Mouse (Mus musculus): ENCODE results near the gene Arhgef40. TPM values are rescaled to one million over a fixed set of nuclear protein-coding genes. Genes with fewer than 3 reads are reported as not detected.

Arhgef40 gene
- 69.0 and 72.9 TPM in 2 replicates for polyA plus RNA-seq (2015; fragmentation: Nextera tagmentation; extraction: Ambion mirVana)

DNA sequence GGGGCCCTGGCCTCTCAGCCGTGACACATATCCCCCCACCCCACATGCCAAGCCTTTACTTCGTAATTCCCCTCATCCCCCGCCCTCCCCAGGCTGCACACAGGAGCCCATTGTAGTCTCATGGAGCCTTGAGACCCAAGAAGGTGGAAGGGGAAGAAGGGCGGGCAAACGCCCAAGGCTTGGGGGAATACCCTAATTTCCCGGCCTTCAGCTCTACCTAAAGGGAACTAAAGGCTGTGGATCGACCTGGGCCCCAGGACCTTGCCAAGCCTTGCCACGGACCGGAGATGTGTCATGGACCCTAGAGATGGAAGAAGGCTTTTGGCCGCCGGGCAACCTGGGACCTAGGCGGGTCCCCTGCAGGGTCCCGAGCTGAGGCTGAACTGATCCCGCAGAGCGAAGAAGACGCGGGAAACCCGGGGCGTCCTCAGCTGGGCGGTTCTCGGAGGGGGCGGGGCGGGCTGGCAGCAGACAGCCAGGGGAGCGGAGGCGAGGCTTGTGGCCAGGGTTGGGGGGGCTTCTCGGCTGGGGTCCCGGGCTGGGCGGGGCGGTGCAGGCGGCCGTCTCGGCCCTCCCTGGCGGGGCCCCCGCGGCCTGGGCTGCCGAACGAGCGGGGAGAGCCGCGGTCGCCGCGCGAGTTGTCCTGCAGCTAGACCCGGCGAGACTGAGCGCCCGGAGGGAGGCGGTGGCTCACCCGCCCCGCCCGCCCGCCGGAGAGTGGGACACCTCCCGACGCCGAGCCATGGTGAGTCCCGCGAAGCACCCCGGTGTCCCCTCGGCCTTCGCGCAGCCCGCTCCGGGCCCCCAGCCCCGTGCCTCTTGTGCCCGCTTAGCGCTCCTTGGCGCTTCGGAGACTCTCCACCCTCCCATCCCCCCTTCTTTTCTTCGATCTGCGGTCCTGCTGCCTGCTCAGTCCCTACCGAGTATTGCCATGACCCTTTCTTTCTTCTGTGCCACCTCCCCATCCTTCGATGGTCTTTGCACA lies at the start of gene Arhgef40:
Gene Arhgef40, plus strand, starts transcription at position 473 of the 985 bp plus-strand sequence.
- Histone ChIP-seq H3K27ac (replicated peaks) (peak within 1 kb of the TSS; percentile 90), H3K4me2 (peak within 1 kb of the TSS; percentile 82), H3K36me3 (peaks cover 22% of the 10 kb centered on the region), H3K27me3 (no peaks in the 10 kb centered on the region), H3K4me3 (peak within 1 kb of the TSS; percentile 74), H3K4me1 (replicated peaks) (peaks cover 46% of the 10 kb centered on the region), H3K9ac (peak within 1 kb of the TSS; percentile 83), H3K9me3 (no peaks in the 10 kb centered on the region)
- ATAC-seq (ENCODE audit: low read depth), result peak; percentile 89
- 0% methylated on average over 50 of the region's 74 CpGs for WGBS

DNA sequence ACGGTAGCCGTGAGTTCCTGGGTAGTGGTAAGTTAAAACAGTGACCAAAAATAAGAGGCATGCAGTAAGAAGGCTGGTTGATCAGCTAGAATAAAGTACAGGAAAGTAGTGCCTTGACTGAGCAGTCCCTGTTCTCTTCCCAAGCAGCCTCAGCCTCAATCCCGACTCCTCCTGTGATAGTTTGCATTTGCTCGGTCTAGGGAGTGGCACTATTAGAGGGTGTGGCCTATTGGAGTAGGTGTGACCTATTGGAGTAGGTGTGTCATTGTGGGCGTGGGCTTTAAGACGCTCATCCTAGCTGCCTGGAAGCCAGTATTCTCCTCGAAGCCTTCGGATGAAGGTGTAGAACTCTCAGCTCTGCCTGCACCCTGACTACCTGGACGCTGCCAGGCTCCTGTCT lies 45.5 kb upstream of the Arhgef40 start:
- ATAC-seq (ENCODE audit: low read depth), result no peak
- Histone ChIP-seq H3K4me2 (no peak overlapping the region), H3K27me3 (no peaks in the 10 kb centered on the region), H3K9me3 (0 out of 2 replicates have a peak, but pooled peaks cover 4% of the 10 kb centered on the region), H3K4me1 (replicated peaks) (peaks cover 5% of the 10 kb centered on the region; the same call in 1 of the 2 replicates), H3K27ac (replicated peaks) (no peak overlapping the region), H3K9ac (no peak overlapping the region), H3K4me3 (no peak overlapping the region), H3K36me3 (no peaks in the 10 kb centered on the region)
- 91% methylated on average over 9 of the region's 9 CpGs for WGBS

DNA sequence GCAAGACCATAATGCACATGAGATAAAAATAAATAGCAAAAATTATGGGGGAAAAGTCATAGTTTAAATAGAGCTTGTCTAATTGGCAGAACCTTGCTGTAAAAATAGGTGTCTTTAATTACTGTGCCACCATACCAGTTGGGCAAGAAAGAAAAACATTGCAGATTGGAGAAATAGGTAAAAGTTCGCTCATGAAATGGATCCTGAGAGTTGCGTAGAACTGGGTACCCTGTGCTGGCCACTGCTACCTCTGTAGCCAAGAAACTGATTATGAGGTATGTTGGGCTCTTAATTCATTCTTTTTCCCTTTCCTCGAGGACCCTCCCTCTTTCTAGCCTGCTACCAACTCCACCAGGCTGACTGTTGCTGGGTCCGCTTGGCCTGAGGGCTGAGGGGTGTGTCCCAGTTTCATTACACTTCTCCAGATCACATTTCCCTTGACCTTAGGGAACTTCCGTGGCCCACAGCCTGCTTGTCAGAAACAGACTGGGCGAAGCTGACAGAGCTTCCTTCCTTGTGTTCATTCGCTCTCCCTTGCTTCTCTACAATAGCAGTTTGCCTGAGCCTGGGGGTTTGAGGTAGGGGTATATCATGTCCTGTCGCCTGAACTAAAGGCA lies 43.5 kb upstream of the Arhgef40 start:
- 32% methylated on average over 8 of the region's 8 CpGs for WGBS
- Histone ChIP-seq H3K27me3 (no peaks in the 10 kb centered on the region), H3K36me3 (no peaks in the 10 kb centered on the region), H3K4me2 (no peak overlapping the region), H3K4me3 (no peak overlapping the region), H3K4me1 (replicated peaks) (peaks cover 5% of the 10 kb centered on the region; the same call in 1 of the 2 replicates), H3K27ac (replicated peaks) (no peak overlapping the region), H3K9ac (no peak overlapping the region), H3K9me3 (0 out of 2 replicates have a peak, but pooled peaks cover 4% of the 10 kb centered on the region)
- ATAC-seq (ENCODE audit: low read depth), result no peak

DNA sequence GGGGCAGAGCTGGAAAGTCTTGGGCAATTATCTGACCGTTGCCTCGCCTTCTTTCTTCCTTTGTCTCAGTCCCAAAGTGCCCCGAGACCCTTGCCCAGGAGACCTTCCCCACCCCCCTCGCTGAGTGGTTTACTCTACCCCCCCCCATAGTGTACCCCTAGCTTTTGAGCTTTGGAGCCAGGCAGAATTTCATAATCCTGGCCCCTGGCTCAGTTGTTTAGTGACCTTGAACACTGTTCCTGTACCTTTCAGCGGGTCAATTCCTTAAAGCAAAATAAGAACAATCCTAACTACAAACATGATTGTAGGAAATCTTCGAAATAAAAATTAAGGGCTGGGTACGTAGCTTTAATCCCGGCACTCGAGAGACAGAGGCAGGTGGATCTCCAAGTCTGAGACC lies 42.9 kb upstream of the Arhgef40 start:
- 0 out of 2 replicates have a peak, but pooled peaks cover 4% of the 10 kb centered on the region for H3K9me3 ChIP-seq
- no peak overlapping the region for H3K4me2 ChIP-seq
- H3K36me3 ChIP-seq, result no peaks in the 10 kb centered on the region
- no peak overlapping the region for H3K27ac ChIP-seq (replicated peaks)
- H3K27me3 ChIP-seq, result no peaks in the 10 kb centered on the region
- no peak for ATAC-seq (ENCODE audit: low read depth)
- H3K4me3 ChIP-seq, result no peak overlapping the region
- WGBS, result 48% methylated on average over 9 of the region's 9 CpGs
- H3K4me1 ChIP-seq (replicated peaks), result peaks cover 5% of the 10 kb centered on the region; the same call in 1 of the 2 replicates
- H3K9ac ChIP-seq, result no peak overlapping the region

DNA sequence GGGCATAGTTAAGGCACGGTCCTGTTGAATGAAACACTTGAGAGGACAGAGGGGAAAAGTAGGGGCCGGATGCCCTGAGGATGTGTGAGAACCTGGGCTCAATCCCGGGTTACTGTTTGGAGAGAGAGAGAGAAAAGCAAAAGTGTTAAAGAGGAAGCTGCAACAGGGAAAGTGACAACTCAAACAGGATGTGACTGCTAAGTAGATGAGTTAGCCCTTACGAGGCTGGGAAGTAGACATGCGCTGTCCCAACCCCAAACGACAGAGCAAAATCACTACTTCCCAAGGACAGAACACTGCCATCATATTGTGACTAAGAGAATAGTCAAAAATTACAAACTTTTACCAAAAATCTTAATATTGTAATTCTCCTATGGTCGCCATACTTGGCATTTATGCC lies 42.3 kb upstream of the Arhgef40 start:
- no peak for ATAC-seq (ENCODE audit: low read depth)
- no peak overlapping the region for H3K4me2 ChIP-seq
- no peaks in the 10 kb centered on the region for H3K27me3 ChIP-seq

DNA sequence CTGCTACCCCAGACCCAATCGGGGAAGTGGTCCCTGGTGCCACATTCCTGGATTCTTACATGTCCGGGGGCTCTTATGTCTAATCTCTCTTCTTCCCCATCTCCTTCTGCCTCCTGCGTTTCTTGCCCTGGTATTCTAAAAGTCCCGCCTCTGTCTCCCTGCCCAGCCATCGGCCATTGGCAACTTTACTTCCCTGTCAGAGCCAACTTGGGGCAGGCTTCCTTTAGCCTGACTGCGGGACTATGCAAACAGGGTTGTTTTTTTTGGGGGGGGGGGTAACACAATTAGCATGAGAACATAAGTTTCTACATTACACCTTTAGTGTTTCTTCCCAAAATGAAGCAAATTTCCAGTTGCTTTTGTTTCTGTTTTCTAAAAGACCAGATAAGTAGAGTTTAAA lies 41.2 kb upstream of the Arhgef40 start:
- no peak for ATAC-seq (ENCODE audit: low read depth)
- no peaks in the 10 kb centered on the region for H3K9me3 ChIP-seq
- H3K9ac ChIP-seq, result no peak overlapping the region
- 90% methylated on average over 6 of the region's 6 CpGs for WGBS
- H3K4me1 ChIP-seq (replicated peaks), result peaks cover 5% of the 10 kb centered on the region; the same call in 1 of the 2 replicates
- H3K4me2 ChIP-seq, result no peak overlapping the region
- H3K27ac ChIP-seq (replicated peaks), result no peak overlapping the region
- H3K4me3 ChIP-seq, result no peak overlapping the region
- H3K27me3 ChIP-seq, result no peaks in the 10 kb centered on the region
- H3K36me3 ChIP-seq, result no peaks in the 10 kb centered on the region

More for the DNA sequence above, 42.3 kb upstream of the Arhgef40 start:
- H3K9me3 ChIP-seq, result 0 out of 2 replicates have a peak, but pooled peaks cover 4% of the 10 kb centered on the region
- no peak overlapping the region for H3K9ac ChIP-seq
- H3K27ac ChIP-seq (replicated peaks), result no peak overlapping the region
- no peaks in the 10 kb centered on the region for H3K36me3 ChIP-seq
- WGBS, result 66% methylated on average over 7 of the region's 7 CpGs
- H3K4me3 ChIP-seq, result no peak overlapping the region
- peaks cover 5% of the 10 kb centered on the region; the same call in 1 of the 2 replicates for H3K4me1 ChIP-seq (replicated peaks)

DNA sequence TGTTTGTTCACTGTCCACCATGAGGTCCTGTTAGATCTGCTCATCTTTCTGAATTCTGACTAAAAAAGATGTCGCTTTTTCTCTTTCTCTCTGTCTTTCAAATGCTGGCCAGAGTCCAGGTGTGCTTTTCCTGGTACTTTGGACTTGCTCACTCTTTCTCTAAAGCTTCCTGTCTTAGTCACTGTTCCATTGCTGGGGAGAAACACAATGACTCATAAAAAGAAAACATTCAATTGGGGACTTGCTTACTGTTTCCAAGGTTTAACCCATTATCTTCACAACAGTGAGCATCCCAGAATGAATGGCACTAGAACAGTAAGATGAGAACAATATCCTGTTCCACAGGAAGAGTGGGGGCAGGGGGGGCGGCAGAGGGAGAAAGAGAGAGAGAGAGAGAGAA lies 24.2 kb upstream of the Arhgef40 start:
- no peaks in the 10 kb centered on the region for H3K27me3 ChIP-seq
- no peak overlapping the region for H3K4me2 ChIP-seq
- WGBS, result 91% methylated on average over 2 of the region's 2 CpGs
- H3K9ac ChIP-seq, result no peak overlapping the region
- no peaks in the 10 kb centered on the region for H3K4me1 ChIP-seq (replicated peaks)
- H3K36me3 ChIP-seq, result no peaks in the 10 kb centered on the region
- no peak overlapping the region for H3K4me3 ChIP-seq
- no peak for ATAC-seq (ENCODE audit: low read depth)
- no peaks in the 10 kb centered on the region for H3K9me3 ChIP-seq
- H3K27ac ChIP-seq (replicated peaks), result no peak overlapping the region

DNA sequence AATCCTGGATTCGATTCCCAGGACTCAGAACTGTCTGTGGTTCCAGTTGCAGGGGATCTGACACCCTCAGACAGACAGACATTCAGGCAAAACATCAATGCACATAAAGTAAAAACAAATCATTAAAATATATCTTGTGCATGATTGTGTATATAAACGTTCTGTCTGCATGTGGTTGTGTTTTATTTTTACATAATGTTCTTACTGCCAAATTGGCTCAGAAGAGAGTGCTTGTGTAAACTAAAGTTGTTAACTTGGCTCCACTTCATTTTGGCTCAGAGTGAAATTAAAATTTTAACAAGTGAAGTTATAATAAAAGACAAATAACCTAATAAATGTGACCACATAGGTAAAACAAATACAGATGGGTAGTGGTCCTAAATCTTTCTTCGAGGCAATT lies 17.1 kb upstream of the Arhgef40 start:
- Histone ChIP-seq H3K36me3 (no peaks in the 10 kb centered on the region), H3K9me3 (no peaks in the 10 kb centered on the region), H3K9ac (no peak overlapping the region), H3K4me1 (replicated peaks) (no peaks in the 10 kb centered on the region), H3K27me3 (no peaks in the 10 kb centered on the region), H3K4me3 (no peak overlapping the region), H3K27ac (replicated peaks) (no peak overlapping the region), H3K4me2 (no peak overlapping the region)
- 84% methylated on average over 3 of the region's 3 CpGs for WGBS
- ATAC-seq (ENCODE audit: low read depth), result no peak

DNA sequence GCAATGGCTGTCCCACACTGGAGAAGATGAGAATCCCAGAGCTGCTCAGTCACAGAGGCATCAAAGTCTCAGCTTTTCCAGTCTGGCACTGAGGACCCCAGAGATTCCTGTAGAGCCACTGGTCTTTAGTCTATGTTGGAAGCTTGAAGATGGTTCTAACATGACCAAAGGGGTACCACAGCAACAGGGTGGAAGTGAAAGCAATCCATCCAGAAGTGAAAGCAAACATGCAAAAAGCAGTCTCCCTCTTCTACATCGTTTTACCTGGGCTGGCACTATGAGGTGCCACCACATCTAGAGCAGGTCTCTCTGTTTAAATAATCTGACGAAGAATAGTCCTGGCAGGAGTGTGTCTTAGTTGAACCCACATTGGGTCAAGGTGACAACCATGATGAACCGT lies 5.3 kb upstream of the Arhgef40 start:
- H3K4me3 ChIP-seq, result no peak overlapping the region
- 94% methylated on average over 3 of the region's 3 CpGs for WGBS
- no peak overlapping the region for H3K27ac ChIP-seq (replicated peaks)
- no peak for ATAC-seq (ENCODE audit: low read depth)
- H3K9me3 ChIP-seq, result no peaks in the 10 kb centered on the region
- H3K27me3 ChIP-seq, result no peaks in the 10 kb centered on the region
- peaks cover 10% of the 10 kb centered on the region for H3K4me1 ChIP-seq (replicated peaks)
- no peak overlapping the region for H3K4me2 ChIP-seq
- no peaks in the 10 kb centered on the region for H3K36me3 ChIP-seq
- H3K9ac ChIP-seq, result no peak overlapping the region

DNA sequence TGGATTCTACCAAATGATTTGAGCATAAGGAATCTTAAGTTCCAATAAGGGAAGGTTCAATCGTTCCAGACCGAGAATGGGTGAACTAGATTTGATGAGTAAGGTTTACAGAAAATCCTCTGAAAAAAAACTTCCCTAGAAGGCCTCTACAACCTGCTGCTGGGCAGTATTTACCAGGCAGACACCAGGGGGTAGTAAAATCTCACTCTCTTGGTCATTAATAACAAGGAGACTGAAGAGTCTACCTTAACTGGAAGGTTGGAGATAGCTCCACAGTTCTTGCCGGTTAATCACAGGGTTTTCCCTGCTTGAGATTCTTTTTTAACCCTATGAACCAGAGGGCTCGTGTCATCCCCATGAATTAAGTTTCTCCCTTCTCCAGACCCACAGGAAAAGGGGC lies 1.3 kb upstream of the Arhgef40 start:
- H3K27ac ChIP-seq (replicated peaks), result no peak overlapping the region
- H3K9me3 ChIP-seq, result no peaks in the 10 kb centered on the region
- peak overlapping the region; percentile 82 for H3K4me2 ChIP-seq
- ATAC-seq (ENCODE audit: low read depth), result no peak
- WGBS, result 58% methylated on average over 4 of the region's 4 CpGs
- H3K27me3 ChIP-seq, result no peaks in the 10 kb centered on the region
- H3K4me3 ChIP-seq, result no peak overlapping the region
- H3K36me3 ChIP-seq, result peaks cover 10% of the 10 kb centered on the region
- no peak overlapping the region for H3K9ac ChIP-seq
- H3K4me1 ChIP-seq (replicated peaks), result peaks cover 37% of the 10 kb centered on the region

DNA sequence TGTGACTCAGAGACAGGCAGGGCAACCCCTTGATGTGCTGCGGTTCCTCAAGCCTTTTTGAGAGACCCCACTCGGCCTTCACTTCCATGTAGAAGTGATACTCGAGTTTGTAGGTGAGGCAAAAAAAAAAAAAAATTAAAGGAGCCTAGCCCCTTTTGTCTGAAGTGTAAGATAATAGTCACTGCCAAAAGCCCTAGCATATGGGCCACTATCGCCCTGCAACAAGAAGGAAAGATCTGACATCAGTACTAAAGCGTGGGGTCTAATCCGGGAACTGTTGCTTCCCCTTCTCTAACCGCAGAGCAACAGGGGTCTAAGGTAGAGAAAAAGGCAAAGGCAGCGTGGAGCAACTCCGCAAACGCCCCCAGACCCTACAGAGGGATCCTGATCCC lies 668 bp upstream of the Arhgef40 start:
- Histone ChIP-seq H3K27me3 (no peaks in the 10 kb centered on the region), H3K9me3 (no peaks in the 10 kb centered on the region), H3K4me3 (peak overlapping the region; percentile 74), H3K27ac (replicated peaks) (peak overlapping the region; percentile 90), H3K4me1 (replicated peaks) (peaks cover 40% of the 10 kb centered on the region), H3K36me3 (peaks cover 15% of the 10 kb centered on the region), H3K9ac (peak overlapping the region; percentile 83), H3K4me2 (peak overlapping the region; percentile 82)
- 9% methylated on average over 10 of the region's 10 CpGs for WGBS
- no peak for ATAC-seq (ENCODE audit: low read depth)

All from neural tube, embryonic 13.5 days (tissue).